Mouse (Mus musculus): ENCODE measurements around the gene Ptpn11.
A peak's percentile ranks its signal among the peaks of the same experiment; 100 is the strongest.

The Ptpn11 gene

GRCm38 (mm10) chr5:121179077-121179857 lies 11.9 kb downstream of the Ptpn11 start:
- no peak for DNase-seq

GRCm38 (mm10) chr5:121172835-121173234 lies 18.4 kb downstream of the Ptpn11 start:
- peak; percentile 62 to 63 for DNase-seq

DNA sequence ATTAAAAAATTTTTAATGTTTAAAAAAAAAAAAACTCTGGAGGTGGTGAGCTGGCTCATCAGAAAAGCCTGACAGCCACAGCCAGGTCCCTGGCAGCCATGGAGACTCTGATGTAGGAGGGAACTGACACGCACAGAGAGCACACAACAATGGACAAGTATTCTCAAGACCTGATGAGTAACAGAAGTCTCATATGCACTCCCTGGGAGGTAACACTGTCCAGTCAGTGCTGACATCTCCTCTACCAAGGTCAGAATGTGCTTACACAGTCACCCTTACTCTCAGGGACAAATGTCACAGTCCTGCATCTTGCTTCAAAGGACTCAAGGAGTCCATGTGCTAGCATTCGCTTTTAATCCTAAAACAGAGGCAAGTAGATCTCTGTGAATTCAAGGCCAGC lies 21.6 kb downstream of the Ptpn11 start:
- no peak for DNase-seq

GRCm38 (mm10) chr5:121166884-121167283 lies 24.3 kb downstream of the Ptpn11 start:
- DNase-seq = no peak

DNA sequence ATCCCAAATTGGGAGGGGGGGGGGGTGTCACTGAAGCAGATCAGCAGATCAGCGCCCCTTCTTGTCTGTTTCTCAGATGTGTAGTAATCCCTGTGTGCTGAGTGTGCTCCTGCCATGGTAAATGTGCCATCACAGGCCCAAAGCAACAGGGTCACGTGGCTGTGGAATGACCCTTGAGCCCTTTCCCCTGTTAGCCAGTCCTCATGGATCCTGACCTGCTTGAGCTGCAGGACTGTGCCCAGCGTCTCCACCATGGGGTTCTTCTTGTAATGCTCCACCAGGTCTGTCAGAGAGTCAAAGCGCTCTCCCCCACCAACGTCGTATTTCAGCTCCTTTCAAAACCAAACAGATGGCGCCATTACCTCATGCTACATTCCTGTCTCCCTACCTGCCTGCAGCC lies 28.3 kb downstream of the Ptpn11 start:
- DNase-seq = no peak

GRCm38 (mm10) chr5:121162285-121162684 lies 28.9 kb downstream of the Ptpn11 start:
- DNase-seq = no peak

DNA sequence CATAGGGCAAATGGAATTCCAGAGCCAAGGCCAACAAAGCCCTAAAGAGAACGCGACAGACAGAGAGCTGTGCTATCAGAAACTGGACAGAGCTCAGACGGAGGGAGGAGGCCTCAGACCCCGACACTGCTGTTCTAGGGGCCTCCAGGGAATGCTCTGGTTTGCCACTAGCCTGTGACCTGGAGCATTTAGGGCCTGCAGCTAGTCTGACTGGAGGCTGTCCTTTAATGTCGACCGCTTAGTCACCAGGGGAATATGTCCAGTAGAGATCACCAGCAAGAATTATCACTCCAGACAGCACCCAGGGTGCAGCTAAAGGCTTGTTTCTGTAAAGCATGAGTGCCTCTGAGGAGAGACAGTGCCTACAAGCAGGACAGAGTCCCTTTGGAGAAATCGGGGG lies 32.2 kb downstream of the Ptpn11 start:
- peak; percentile 19 to 40 for DNase-seq

GRCm38 (mm10) chr5:121157489-121157888 lies 33.7 kb downstream of the Ptpn11 start:
- DNase-seq = peak; percentile 55 to 64

DNA sequence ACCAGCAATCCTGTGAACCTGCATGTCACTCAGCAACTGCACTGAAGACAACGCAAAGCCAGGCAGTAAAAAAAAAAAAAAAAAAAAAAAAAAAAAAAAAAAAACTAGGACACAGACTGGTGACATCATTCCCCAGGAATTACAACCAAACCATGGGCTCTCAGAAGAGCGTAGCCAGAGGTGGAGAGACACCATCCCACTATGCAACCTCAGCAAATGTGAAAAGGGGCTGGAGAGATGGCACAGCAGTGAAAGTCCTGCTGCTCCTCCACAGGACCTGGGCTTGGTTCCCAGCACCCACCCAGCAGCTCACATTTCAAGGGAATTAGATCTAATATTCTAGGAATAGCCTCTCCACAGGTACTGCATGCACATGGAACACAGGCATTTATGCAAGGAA lies 34.2 kb downstream of the Ptpn11 start:
- DNase-seq = no peak

GRCm38 (mm10) chr5:121156121-121156520 lies 35.1 kb downstream of the Ptpn11 start:
- DNase-seq = no peak

DNA sequence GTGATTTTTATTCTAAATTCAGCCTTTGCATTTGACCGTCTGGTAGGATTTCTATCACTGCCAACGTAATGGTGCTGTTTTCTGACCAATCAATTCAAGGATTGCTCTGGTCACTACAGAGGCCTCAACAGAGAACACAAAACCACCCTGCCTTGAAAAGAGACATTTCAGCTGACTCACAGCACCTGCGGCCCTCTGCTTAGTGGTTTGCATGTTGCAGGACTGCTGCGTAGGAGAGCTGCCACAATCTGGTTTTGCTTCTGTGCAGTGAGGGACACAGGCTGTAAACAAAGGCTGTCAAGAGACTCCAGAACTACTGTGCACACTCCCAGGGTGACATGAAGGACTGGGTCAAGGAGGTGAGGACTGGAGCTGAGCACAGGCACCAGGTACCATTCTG lies 40.5 kb downstream of the Ptpn11 start:
- no peak for DNase-seq

GRCm38 (mm10) chr5:121149246-121149645 lies 42.0 kb downstream of the Ptpn11 start:
- DNase-seq = peak; percentile 25 to 44

DNA sequence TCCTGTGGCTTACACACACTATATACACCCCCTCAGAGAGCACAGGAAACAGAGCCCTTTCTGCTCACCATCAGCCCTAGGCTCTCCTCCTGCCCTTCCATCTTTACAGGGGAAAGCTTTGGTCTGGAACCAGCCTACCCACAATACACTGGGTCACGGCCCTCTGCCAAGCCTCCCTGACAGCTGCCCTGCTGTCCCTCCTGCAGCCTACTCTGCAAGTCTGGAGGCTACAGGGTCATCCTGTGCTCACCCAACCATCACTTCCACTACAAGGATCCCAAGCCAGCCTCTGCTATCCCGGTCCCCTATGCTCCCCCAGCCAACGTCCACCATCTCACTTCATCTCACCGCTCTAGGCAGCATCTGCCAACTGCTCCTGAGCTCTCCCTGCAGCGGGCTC lies 44.9 kb downstream of the Ptpn11 start:
- peak; percentile 73 to 79 for DNase-seq

- peak in 1 of 2 experiments; percentile 22 for DNase-seq
These were observed 45.6 kb downstream of the Ptpn11 start for GRCm38 (mm10) chr5:121145609-121146008.

- DNase-seq = peak; percentile 77 to 79
These were observed 46.6 kb downstream of the Ptpn11 start for GRCm38 (mm10) chr5:121144441-121145238.

DNA sequence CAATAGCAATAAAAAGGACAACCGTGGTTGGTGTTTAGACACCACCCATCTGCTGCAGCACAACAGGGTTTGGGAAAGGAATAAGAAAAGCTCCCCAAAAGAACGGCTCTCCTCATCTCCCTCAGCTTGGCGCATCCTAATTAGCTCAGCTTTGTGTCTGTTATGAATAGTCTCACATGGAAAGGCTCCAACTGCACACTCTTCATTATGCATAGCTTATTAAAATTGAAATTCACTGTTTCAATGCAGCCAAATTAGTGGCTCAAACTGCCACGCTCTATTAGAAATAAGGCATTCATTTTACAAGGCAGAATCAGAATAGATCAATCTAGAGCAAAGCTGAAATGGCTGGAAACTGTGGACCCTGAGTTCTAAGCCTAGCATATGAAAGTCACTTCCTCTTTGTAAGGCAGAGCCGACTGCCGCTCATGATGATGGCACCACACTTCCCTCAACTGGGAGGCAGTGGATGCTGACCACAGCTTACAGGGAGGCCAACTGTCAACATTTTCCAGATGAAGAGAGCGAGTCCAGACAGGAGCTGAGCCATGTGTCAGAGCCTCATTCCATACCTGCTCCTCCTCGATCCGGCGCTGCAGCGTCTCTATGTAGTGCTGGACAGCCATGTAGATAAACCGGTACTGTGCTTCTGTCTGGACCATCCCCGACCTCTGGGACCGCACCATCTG lies 48.6 kb downstream of the Ptpn11 start:
- peak in 1 of 2 experiments; percentile 45 for DNase-seq

DNA sequence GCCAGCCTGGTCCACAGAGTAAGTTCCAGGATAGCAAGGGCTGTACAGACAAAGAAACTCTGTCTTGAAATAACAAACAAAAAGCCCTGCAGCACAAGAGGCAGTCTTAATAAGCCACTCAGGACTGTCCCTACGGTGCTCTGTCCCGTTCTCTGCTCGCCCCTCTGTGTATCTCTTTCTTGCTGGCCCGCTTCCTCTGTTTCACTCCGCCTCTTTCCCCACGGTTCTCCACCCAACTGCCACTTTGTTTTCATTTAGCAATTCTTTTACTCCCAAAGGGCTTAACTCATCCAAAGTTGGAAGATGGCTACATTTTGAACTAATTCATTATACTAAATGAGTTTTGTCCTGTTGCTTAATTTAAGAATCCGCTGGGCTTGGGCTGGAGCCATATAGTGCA lies 50.9 kb downstream of the Ptpn11 start:
- DNase-seq = no peak

GRCm38 (mm10) chr5:121137125-121137524 lies 54.1 kb downstream of the Ptpn11 start:
- DNase-seq = no peak

DNA sequence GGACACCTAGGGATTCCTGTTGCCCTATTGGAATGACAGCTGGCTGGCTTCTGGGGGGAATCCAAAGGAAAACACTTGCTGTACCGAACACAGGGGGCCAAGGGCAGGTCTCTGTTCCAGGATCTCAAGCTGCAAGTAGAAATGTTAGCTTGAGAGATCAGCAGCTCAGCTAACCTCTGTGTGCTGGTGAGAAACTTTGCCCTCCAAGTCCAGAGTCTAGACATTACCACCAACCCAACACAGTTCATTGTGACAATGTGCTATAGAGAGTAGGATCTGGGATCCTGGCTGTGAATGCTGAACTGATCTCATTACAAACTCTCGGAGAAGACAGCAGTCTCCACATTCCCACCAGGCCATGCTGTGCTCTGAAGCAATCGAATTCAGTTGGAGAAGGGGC lies 59.4 kb downstream of the Ptpn11 start:
- no peak for DNase-seq

DNA sequence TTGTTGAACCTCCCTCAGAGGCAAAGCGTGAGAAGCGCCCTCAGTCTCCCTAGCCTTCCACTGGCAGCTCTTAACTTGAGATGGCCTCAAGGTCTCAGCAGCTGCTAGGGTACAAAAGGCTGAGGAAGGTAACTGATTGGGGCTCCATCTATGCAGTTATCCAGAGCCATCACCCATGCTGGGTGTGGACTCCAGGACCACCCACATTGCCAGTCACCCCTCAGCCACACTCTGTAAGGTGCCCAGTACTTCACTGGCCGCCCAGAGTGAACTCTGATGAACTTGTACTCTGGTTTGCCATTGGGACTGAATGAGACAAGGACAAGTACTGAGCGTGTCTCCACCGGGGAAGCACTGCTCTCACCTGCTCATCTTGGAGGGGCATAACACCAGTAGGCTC lies 61.9 kb downstream of the Ptpn11 start:
- DNase-seq = no peak

GRCm38 (mm10) chr5:121126051-121126450 lies 65.1 kb downstream of the Ptpn11 start:
- peak in 1 of 2 experiments; percentile 56 for DNase-seq

DNA sequence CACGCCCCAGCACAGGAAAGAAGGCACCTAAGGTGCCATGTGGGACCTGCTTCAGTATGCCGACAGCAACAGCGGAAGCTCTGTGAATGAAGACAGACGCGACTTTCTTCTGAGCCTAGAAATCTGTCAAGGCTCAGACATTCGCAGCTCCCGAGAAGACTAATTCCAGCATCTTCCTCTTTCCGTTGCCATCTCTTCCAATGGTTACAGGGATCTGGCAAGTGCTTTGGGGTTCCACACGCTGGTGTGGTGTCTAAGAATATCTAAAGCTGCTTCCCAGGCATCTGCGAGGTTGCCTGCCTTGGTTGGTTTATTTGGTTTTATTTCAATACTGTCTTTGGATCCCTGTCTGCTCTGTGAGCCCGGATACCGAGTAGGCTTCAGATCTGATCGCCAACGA lies 65.6 kb downstream of the Ptpn11 start:
- DNase-seq = no peak
